Mouse (Mus musculus) macrophage (primary cell): Measurements from ENCODE around the gene Slc27a5. TPM values are rescaled to one million over a fixed set of nuclear protein-coding genes. Genes with fewer than 3 reads are reported as not detected.

Experiments used
- H3K27ac ChIP-seq: fragments of 350-480 bp; formaldehyde crosslinking; 2 replicates; pipeline ENCODE4 v1.9.0; 2021
- H3K36me3 ChIP-seq: fragments of 350-480 bp; formaldehyde crosslinking; 2 replicates; pipeline ENCODE4 v1.9.0; 2021; ENCODE audit errors: inconsistent target
- H3K4me3 ChIP-seq: fragments of 350-480 bp; formaldehyde crosslinking; 2 replicates; pipeline ENCODE4 v1.9.0; 2021; ENCODE audit errors: inconsistent target
- H3K79me2 ChIP-seq: fragments of 350-480 bp; formaldehyde crosslinking; 2 replicates; pipeline ENCODE4 v1.9.0; 2021; ENCODE audit errors: inconsistent target
- WGBS: methylation state at CpG from one replicate; pipeline ENCODE4 v1.1.7; 2026; ENCODE audit warnings: inconsistent platforms; ENCODE audit not compliant: missing documents; 5-methylcytosine and 5-hydroxymethylcytosine counted together
- polyA plus RNA-seq: library from polyadenylated mRNA; stranded (reverse); fragments of 250-400 nt; gene quantifications from 3 replicates; pipeline ENCODE4 v1.2.4, GENCODE M21; 2018; ENCODE audit warnings: inconsistent platforms

Gene Slc27a5
- polyA plus RNA-seq, 1 experiment from 2014 or later, result not detected

- no peaks in the 10 kb centered on the region for H3K79me2 ChIP-seq
- WGBS, result 100% methylated on average over 1 of the region's 1 CpGs
- no peaks in the 10 kb centered on the region for H3K36me3 ChIP-seq
- H3K4me3 ChIP-seq, result no peak overlapping the region
- no peak overlapping the region for H3K27ac ChIP-seq
Observed at GRCm38 (mm10) chr7:12985724-12986123, 12.3 kb downstream of the Slc27a5 start.

- H3K79me2 ChIP-seq, result no peaks in the 10 kb centered on the region
- H3K4me3 ChIP-seq, result no peak overlapping the region
- H3K36me3 ChIP-seq, result no peaks in the 10 kb centered on the region
- 98% methylated on average over 7 of the region's 7 CpGs for WGBS
- no peak overlapping the region for H3K27ac ChIP-seq
Observed at GRCm38 (mm10) chr7:12980291-12980690, 17.7 kb downstream of the Slc27a5 start.

GRCm38 (mm10) chr7:12979776-12980175 is 18.2 kb downstream of the Slc27a5 start:
- WGBS, result 84% methylated on average over 6 of the region's 6 CpGs
- Histone ChIP-seq H3K27ac (peak overlapping the region; percentile 76; the same call in 1 of the 2 replicates), H3K36me3 (no peaks in the 10 kb centered on the region), H3K4me3 (no peak overlapping the region), H3K79me2 (no peaks in the 10 kb centered on the region)

GRCm38 (mm10) chr7:12978931-12979722 is 18.9 kb downstream of the Slc27a5 start:
- no peaks in the 10 kb centered on the region for H3K79me2 ChIP-seq
- H3K27ac ChIP-seq, result peak overlapping the region; percentile 76
- no peaks in the 10 kb centered on the region for H3K36me3 ChIP-seq
- no peak overlapping the region for H3K4me3 ChIP-seq
- WGBS, result 84% methylated on average over 18 of the region's 18 CpGs

- 0% methylated on average over 49 of the region's 49 CpGs for WGBS
- H3K36me3 ChIP-seq, result no peaks in the 10 kb centered on the region
- H3K79me2 ChIP-seq, result no peaks in the 10 kb centered on the region
- peak within 1 kb of the TSS; percentile 70 for H3K4me3 ChIP-seq
- H3K27ac ChIP-seq, result peak within 1 kb of the TSS; percentile 90
Observed at GRCm38 (mm10) chr7:12977682-12978389, 20.2 kb downstream of the Slc27a5 start, which contains the start of gene Zfp446. TSS of gene Zfp446 (plus strand) at chr7:12977848.

- Histone ChIP-seq H3K79me2 (peaks cover 22% of the 10 kb centered on the region), H3K27ac (no peak overlapping the region), H3K36me3 (peaks cover 25% of the 10 kb centered on the region; the same call in 1 of the 2 replicates), H3K4me3 (no peak overlapping the region)
- WGBS, result 91% methylated on average over 18 of the region's 25 CpGs
Observed at GRCm38 (mm10) chr7:12970906-12971305, 27.1 kb downstream of the Slc27a5 start.

- Histone ChIP-seq H3K79me2 (peaks cover 22% of the 10 kb centered on the region), H3K36me3 (peaks cover 22% of the 10 kb centered on the region; the same call in 1 of the 2 replicates), H3K4me3 (peak overlapping the region; percentile 74), H3K27ac (peak overlapping the region; percentile 81)
- under 1% methylated on average over 25 of the region's 29 CpGs for WGBS
Observed at GRCm38 (mm10) chr7:12966104-12966845, 31.7 kb downstream of the Slc27a5 start.

- H3K4me3 ChIP-seq, result peak within 1 kb of the TSS; percentile 74
- peaks cover 22% of the 10 kb centered on the region for H3K79me2 ChIP-seq
- WGBS, result 0% methylated on average over 23 of the region's 23 CpGs
- peak within 1 kb of the TSS; percentile 81 for H3K27ac ChIP-seq
- H3K36me3 ChIP-seq, result peaks cover 16% of the 10 kb centered on the region; the same call in 1 of the 2 replicates
Observed at GRCm38 (mm10) chr7:12965678-12966091, 32.3 kb downstream of the Slc27a5 start, which contains the start of gene Zfp324. TSS of gene Zfp324 (plus strand) at chr7:12965838.

GRCm38 (mm10) chr7:12961511-12962141 is 36.4 kb downstream of the Slc27a5 start:
- under 1% methylated on average over 29 of the region's 29 CpGs for WGBS

GRCm38 (mm10) chr7:12959718-12960117 is 38.3 kb downstream of the Slc27a5 start:
- no peaks in the 10 kb centered on the region for H3K79me2 ChIP-seq
- H3K27ac ChIP-seq, result no peak overlapping the region
- 88% methylated on average over 4 of the region's 4 CpGs for WGBS
- H3K36me3 ChIP-seq, result no peaks in the 10 kb centered on the region
- H3K4me3 ChIP-seq, result no peak overlapping the region

More at GRCm38 (mm10) chr7:12961511-12962141, 36.4 kb downstream of the Slc27a5 start:
- peak overlapping the region; percentile 78 for H3K4me3 ChIP-seq
- H3K79me2 ChIP-seq, result peaks cover under 1% of the 10 kb centered on the region; the same call in 1 of the 2 replicates
- peak overlapping the region; percentile 58 for H3K27ac ChIP-seq
- H3K36me3 ChIP-seq, result no peaks in the 10 kb centered on the region

GRCm38 (mm10) chr7:12958948-12959347 is 39.0 kb downstream of the Slc27a5 start:
- H3K27ac ChIP-seq, result no peak overlapping the region
- H3K36me3 ChIP-seq, result no peaks in the 10 kb centered on the region
- WGBS, result 84% methylated on average over 4 of the region's 4 CpGs
- H3K4me3 ChIP-seq, result no peak overlapping the region
- no peaks in the 10 kb centered on the region for H3K79me2 ChIP-seq

- no peak overlapping the region for H3K4me3 ChIP-seq
- WGBS, result 38% methylated on average over 5 of the region's 5 CpGs
- H3K27ac ChIP-seq, result no peak overlapping the region
- no peaks in the 10 kb centered on the region for H3K36me3 ChIP-seq
- no peaks in the 10 kb centered on the region for H3K79me2 ChIP-seq
Observed at GRCm38 (mm10) chr7:12957511-12957910, 40.5 kb downstream of the Slc27a5 start.

- Histone ChIP-seq H3K79me2 (no peaks in the 10 kb centered on the region), H3K27ac (no peak overlapping the region), H3K4me3 (no peak overlapping the region), H3K36me3 (no peaks in the 10 kb centered on the region)
- WGBS, result 17% methylated on average over 3 of the region's 3 CpGs
Observed at GRCm38 (mm10) chr7:12954896-12955295, 43.1 kb downstream of the Slc27a5 start.

GRCm38 (mm10) chr7:12949872-12950229 is 48.1 kb downstream of the Slc27a5 start:
- Histone ChIP-seq H3K36me3 (no peaks in the 10 kb centered on the region), H3K4me3 (peak overlapping the region; percentile 53), H3K79me2 (no peaks in the 10 kb centered on the region), H3K27ac (peak overlapping the region; percentile 45)
- 5% methylated on average over 16 of the region's 16 CpGs for WGBS
